Mouse (Mus musculus) B cell, adult 2 months (primary cell): ENCODE data around the gene Prl6a1.

ENCODE experiments used
- DNase-seq, 2 experiments: peaks; one replicate each; pipeline ENCODE4 v3.0.0; 2022

Prl6a1 gene

DNA sequence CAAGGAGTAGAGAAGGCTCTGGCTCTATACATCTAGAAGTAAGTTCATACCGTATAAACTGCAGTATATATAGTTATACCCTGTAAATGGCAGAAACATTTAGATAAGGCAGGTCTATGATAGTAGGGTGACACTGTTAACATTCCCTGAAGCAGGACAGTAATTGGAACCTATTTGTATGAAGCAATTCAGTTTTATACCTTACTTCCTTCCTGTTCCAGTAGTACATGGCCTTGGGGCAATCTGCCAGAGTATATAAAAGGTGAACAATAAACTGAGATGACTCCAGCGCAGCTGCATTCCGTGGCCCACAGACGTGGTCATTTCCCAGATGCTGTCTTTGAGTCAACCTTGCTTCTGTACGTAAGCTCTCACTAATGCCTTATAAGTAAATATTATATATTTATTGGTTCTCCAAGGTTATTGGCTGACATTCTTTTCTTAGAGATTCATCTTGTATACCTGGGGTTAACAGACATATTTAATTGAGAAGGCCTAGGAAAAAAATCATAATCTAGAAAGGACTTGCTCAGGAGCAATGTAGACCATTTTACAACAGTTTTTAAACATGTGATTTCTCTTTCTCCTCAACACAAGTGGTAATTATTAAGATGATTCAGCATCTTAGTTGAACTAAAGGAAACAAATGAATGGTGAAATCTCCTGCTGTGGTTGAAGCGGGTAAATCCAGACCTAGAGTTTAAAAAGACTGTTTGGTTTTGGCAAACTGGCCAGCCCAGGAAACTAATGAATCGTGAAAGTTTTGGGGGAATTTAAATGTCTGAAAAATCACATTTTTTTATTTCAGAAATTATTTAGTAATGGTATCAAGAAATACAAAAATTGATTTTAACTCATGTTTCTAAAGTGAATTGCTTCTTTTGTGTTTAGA, at the start of gene Prl6a1:
TSS of gene Prl6a1 (plus strand) at position 294 of the 892 bp plus-strand sequence.
- DNase-seq = no peak

DNA sequence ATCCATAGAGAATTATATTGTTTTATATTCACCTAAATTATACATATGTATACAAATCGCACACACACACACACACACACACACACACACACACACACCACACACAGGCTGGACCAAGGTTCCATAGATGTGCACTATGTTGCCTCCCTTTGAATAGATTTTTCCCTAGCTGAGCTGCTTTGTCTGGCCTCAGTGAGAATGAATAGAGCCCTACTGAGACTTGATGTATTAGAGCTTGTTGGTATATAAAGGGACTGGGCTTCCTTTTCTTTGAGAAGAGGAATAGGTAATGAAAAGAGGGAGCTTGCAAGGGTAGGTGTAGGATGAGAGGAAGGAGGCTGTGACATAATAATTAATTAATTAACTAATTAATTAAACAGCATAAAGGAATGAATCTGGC, 22.6 kb downstream of the Prl6a1 start:
- DNase-seq = no peak

DNA sequence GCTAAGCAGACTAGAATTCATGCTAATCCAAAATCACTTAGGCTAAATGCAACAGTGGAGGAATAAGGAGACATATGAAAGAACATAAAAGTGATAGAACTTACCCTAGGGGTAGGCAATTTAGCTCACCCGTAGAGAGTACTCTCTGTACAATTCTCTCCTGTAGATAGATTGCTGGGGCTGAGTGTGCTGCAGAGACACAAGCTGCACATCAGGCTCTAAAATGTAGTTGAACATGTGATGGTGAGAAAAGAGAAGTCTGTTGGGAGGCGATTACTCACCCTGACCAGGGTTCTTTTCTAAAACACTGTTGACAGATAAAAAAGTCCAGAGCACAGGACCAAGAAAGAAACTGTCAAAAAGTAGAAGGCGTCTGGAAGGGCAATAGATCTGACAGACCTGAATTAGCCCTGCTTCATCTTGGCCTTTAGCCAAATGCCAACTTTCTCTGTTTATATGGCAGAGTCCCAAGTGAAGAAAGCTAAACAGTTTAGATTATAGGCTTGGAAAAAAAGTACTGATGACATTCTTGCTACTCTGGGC, 30.4 kb downstream of the Prl6a1 start:
- DNase-seq = no peak

DNA sequence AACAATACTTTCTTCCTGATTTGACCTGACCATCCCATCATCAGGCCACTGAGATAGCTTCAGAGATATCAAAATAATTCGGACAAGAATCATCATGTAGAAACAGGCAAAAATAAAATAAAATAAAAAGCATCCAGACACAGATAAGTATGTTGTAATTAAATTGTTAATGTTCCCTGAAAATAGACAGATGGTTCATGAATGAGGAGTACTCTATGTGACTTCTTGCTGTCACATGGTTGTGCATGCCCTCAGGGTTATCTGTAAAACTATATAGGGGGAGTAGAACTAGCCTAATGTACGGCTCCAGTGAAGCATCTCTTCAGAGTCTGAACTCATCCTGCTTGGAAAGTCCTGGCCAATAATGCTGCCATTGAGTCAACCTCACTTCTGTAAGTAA, 32.9 kb downstream of the Prl6a1 start, which contains the start of gene Prl8a2:
TSS of gene Prl8a2 (plus strand) at position 301 of the 400 bp plus-strand sequence.
- no peak for DNase-seq
